Mouse (Mus musculus) kidney, adult 11 months (tissue): Measurements from ENCODE around the gene Dnaja1.

Source experiments
- DNase-seq: peaks from one replicate; pipeline ENCODE4 v3.0.0; 2022

Gene Dnaja1

DNA sequence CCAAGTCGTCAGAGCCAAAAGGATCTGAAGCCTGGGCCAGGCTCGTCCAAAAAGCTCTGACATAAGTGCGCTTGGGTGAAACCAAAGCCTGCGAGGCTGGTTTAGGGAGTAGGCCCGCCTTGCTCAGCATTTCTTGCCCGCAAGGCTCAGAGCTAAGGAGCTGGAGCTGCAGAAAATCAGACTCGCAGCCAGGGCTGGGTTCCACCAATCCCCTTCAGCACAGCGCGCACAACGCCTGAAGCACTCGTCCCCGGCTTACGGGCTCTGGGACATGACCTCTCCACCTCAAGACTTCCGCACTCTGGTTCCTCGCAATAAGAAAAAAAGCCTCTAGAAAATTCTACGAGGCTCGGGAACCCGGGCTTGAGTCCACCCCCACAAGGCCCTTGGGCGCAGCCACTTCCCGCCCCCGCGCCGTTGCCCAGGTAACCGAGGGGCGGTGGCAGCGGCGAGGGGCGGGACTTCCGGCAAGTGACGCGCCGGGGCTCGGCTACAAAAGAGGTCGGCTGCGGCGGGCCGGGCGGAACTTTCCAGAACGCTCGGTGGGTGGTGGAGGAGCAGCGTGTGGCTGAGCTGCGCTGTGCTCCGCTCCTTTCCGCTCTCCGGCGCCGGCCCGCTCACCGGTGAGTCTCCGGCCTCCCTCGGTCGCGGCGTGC, at the start of gene Dnaja1:
TSS of gene Dnaja1 (plus strand) at position 140 of the 656 bp plus-strand sequence.
- DNase-seq, result peak; percentile 94

GRCm38 (mm10) chr4:40673526-40673925, 48.4 kb upstream of the Dnaja1 start:
- no peak for DNase-seq

GRCm38 (mm10) chr4:40676338-40676737, 45.6 kb upstream of the Dnaja1 start:
- no peak for DNase-seq

- no peak for DNase-seq
These were observed 44.8 kb upstream of the Dnaja1 start for GRCm38 (mm10) chr4:40677132-40677531.

- DNase-seq, result peak; percentile 14
These were observed 41.6 kb upstream of the Dnaja1 start for GRCm38 (mm10) chr4:40680250-40680860.

- peak; percentile 17 for DNase-seq
These were observed 40.0 kb upstream of the Dnaja1 start for GRCm38 (mm10) chr4:40681908-40682307.

GRCm38 (mm10) chr4:40682359-40682758, 39.6 kb upstream of the Dnaja1 start:
- no peak for DNase-seq

DNA sequence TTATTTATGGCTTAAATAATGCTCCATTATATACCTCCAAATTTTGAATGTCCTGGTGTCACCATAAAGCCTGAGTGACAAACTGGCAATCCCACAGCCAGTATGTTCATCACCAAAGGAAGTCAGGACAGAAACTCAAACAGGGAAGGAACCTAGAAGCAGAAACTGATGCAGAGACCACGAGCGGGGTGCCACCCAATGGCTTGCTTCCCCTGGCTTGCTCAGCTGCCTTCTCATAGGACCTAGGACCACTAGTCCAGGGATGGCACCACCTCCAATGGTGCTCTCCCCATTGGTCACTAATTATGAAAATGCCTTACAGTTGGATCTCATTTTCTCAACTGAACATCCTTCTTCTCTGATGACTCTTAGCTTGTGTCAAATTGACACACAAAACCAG, 38.6 kb upstream of the Dnaja1 start:
- DNase-seq, result no peak

- no peak for DNase-seq
These were observed 30.9 kb upstream of the Dnaja1 start for GRCm38 (mm10) chr4:40691100-40691499.

GRCm38 (mm10) chr4:40697059-40697458, 24.9 kb upstream of the Dnaja1 start:
- DNase-seq, result no peak

GRCm38 (mm10) chr4:40700216-40700615, 21.7 kb upstream of the Dnaja1 start:
- peak; percentile 93 for DNase-seq

GRCm38 (mm10) chr4:40701796-40702195, 20.2 kb upstream of the Dnaja1 start:
- DNase-seq, result no peak

DNA sequence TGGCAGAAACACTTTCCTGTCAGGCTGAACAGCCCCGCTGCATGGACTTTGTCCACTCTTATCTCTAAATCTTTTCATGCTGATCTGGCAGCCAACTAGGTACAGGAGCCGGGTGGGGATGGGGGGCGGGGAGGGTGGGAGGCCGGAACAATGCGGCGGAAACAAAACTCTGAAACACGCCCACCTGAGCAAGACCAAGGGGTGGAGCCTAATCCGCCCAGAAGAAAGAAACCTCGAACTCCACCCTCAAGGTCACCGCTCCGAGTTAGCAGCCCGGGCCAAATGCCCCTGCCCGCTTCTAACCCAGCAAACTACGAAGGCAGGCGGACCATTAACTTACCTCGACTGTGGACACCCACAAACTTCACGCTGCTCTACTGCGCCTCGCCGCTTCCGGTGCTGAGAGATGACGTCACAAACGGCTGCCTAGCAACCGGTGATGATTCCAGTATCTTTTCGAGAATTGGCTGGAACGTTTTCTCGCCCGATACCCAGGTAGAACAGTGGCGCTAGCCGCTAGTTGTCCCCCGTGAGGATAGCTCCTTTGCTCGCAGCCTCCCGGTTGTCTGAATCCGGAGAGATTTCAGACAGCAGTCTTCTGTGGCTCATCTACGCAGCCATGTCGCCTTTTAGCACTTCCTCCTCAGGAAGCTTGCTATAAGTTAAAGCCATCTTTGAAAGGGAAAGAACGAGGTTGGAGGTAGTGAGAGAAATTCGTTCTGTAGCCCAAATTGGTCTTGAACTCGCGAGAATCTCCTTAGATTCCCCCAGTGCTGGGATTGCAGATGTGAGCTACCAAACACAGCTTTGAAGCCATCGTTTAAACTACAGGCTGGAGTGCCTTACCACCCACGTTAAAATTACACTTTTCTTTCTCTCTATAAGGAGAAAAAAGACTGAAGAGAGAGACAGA, 18.9 kb upstream of the Dnaja1 start, which contains the start of gene Aptx:
TSS of gene Aptx (minus strand) at position 398 of the 913 bp plus-strand sequence.
- peak; percentile 97 for DNase-seq

- peak; percentile 20 for DNase-seq
These were observed 18.2 kb upstream of the Dnaja1 start for GRCm38 (mm10) chr4:40703710-40704275.

- no peak for DNase-seq
These were observed 4.8 kb upstream of the Dnaja1 start for GRCm38 (mm10) chr4:40717141-40717540.

DNA sequence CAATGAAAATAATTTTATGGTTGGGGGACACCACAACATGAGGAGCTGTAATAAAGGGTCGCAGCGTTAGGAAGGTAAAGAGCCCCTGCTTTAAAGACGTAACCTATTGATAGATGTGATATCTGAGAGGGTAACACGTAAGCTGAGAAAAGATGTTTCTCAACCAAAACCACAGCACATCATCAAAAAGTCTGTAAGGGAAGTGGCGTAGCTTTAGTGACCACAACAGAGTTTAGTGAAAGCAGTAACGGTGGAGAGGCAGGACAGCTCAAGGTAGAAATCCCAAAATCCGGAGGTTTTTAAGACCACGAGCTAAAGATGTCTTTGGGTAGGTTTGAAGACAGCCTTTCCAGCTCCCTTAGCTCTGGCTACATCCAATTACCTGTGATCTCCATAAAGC, 1.0 kb upstream of the Dnaja1 start:
- no peak for DNase-seq

- peak; percentile 75 for DNase-seq
These were observed 924 bp downstream of the Dnaja1 start for GRCm38 (mm10) chr4:40722687-40723460.

GRCm38 (mm10) chr4:40725141-40725540, 3.2 kb downstream of the Dnaja1 start:
- DNase-seq, result peak; percentile 40

- DNase-seq, result no peak
These were observed 3.6 kb downstream of the Dnaja1 start for GRCm38 (mm10) chr4:40725554-40725953.

GRCm38 (mm10) chr4:40727247-40727646, 5.3 kb downstream of the Dnaja1 start:
- no peak for DNase-seq

GRCm38 (mm10) chr4:40731262-40731661, 9.3 kb downstream of the Dnaja1 start:
- no peak for DNase-seq

DNA sequence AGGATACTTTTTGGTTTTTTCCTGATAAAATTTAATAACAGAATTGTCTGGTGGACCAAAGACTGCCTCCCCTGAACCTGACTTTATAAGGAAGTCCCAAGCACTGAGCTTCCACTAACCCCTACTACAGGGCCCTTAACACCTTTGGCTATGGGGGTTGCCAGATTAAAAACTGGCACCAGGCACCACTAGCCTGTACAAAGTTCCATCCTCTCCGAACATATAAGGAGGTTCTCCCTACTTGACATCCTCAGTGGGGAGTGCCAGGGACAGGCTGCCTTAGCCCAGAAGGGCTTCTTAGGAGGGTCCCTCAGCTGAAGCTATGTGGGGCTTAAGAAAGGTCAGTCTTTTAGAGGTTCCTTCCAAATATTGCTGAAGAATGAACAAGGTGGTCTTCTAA, 13.4 kb downstream of the Dnaja1 start:
- DNase-seq, result no peak
